Mouse (Mus musculus): ENCODE measurements around the gene Foxs1. TPM values are rescaled to one million over a fixed set of nuclear protein-coding genes. Genes with fewer than 3 reads are reported as not detected.
A peak's percentile ranks its signal among the peaks of the same experiment; 100 is the strongest.

Gene Foxs1
- polyA plus RNA-seq (2012) = not detected in 2 replicates

DNA sequence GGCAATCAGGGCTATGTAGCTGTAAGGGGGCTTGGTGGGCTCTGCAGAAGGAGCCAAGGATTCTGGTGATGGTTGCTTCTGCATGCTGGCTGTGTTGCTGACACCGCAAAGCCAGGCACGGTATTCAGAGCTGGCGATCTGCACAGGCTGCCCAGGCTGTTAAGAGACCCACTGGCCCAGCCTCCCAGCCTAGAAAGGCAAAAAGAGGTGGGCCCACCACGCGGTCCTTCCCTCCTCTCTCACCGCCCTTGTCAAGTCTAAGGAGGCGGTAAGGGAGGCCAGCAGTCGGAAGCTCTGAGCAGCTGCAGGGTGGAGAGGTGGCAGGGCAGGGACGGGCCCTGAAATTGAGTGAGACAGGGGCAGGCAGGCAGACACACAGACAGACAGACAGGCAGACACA is at the start of gene Foxs1:
Foxs1 (minus strand) TSS at position 161 of the 400 bp plus-strand sequence.
- TF ChIP-seq GATA1 (IDR thresholded peaks at IDR 0.05; ENCODE audit: low read length) = no peak
- TF ChIP-seq TAL1 (IDR thresholded peaks at IDR 0.05; ENCODE audit: low read length) = no peak
- no peak within 1 kb of the TSS for H3K4me3 ChIP-seq (replicated peaks)
- no peaks in the 10 kb centered on the region for H3K27me3 ChIP-seq (ENCODE audit: control insufficient read depth)
- no peaks in the 10 kb centered on the region for H3K9me3 ChIP-seq (ENCODE audit: control insufficient read depth, low read length)
- H3K36me3 ChIP-seq (ENCODE audit: control insufficient read depth) = no peaks in the 10 kb centered on the region
- H3K4me1 ChIP-seq (ENCODE audit: control insufficient read depth) = no peaks in the 10 kb centered on the region

DNA sequence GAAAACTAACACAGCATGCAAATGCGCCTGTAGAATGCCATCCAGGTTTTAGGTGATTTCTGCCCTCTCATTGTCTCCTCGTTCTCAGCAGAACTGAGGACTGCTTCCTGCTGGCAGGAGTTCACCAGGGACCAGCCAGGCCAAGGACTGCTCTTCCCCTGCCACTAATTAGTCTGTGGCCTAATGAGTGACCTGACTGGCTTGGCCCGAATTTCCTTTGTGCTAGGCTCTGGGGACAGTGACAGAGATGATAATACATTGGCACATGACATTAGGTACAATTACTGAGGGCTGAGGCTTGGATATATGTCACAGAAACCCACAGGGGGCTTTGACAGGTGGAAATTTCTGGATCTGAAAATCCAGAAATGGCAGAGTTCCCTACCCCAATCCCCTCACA is 44.0 kb upstream of the Foxs1 start:
- H3K9me3 ChIP-seq (ENCODE audit: control insufficient read depth, low read length) = no peaks in the 10 kb centered on the region
- no peak overlapping the region for H3K4me3 ChIP-seq (replicated peaks)
- no peaks in the 10 kb centered on the region for H3K36me3 ChIP-seq (ENCODE audit: control insufficient read depth)
- H3K27me3 ChIP-seq (ENCODE audit: control insufficient read depth) = no peaks in the 10 kb centered on the region
- no peak for TF ChIP-seq GATA1 (IDR thresholded peaks at IDR 0.05; ENCODE audit: low read length)
- no peak for TF ChIP-seq TAL1 (IDR thresholded peaks at IDR 0.05; ENCODE audit: low read length)
- no peaks in the 10 kb centered on the region for H3K4me1 ChIP-seq (ENCODE audit: control insufficient read depth)

DNA sequence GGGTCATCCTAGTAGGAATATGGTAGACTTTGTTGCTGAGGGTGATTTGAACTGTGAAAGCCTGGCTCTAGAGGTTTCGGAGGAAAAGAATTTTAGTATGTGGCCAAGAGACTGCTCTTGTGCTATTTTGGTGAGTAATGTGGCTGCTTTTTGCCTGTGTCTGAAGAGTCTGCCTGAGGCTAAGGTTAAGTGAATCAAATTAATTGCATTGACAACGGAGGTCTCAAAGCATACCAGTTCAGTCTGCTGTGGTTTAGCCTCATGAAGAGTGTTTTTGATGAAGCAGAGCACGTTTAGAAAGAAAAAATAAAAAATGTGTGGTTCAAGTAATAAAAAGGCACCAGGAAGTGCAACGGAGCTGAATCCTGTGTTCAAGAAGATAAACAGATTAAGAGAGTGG is 32.5 kb upstream of the Foxs1 start:
- Histone ChIP-seq H3K27me3 (ENCODE audit: control insufficient read depth) (peaks cover 26% of the 10 kb centered on the region), H3K4me1 (ENCODE audit: control insufficient read depth) (peaks cover 2% of the 10 kb centered on the region; the same call in 1 of the 2 replicates), H3K9me3 (ENCODE audit: control insufficient read depth, low read length) (no peaks in the 10 kb centered on the region), H3K4me3 (replicated peaks) (no peak overlapping the region), H3K36me3 (ENCODE audit: control insufficient read depth) (no peaks in the 10 kb centered on the region)
- TF ChIP-seq TAL1 (IDR thresholded peaks at IDR 0.05; ENCODE audit: low read length) (no peak), GATA1 (IDR thresholded peaks at IDR 0.05; ENCODE audit: low read length) (no peak)

DNA sequence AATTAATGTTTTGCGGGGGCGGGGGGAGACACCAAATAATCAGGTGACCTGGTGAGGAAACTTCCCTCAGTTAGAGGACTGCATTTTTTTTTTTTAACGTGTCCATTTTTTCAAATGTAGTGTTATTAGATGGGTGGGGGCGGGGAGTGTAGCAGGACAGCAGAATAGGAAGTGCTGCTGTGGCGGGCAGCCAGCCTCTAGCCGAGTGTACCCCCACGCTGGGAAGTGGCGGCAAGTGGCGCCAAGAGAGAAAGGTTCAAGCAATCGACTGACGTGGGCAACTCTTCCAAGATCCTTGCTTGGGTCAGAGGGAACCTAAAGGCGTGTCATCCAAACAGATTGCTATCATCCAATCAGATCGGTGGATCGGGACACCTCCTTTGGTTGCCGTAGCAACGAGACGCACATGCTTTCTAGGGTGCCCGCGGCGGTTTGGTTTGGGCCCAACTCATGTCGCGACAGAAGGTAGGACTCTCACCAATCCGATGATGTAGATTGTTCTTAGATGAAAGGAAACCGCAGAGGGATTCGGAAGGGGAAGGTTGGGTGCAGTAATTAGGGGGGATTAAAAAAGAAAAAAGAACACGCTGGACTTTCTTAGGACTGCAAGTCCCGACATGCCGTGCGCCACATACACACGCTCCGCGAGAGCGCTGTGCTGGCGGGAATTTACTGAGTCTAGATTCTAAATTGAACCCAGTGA is 29.2 kb upstream of the Foxs1 start, which contains the start of gene Ttll9:
Ttll9 (plus strand) TSS at position 395 of the 703 bp plus-strand sequence.
- Histone ChIP-seq H3K9me3 (ENCODE audit: control insufficient read depth, low read length) (no peaks in the 10 kb centered on the region), H3K4me1 (ENCODE audit: control insufficient read depth) (peaks cover 2% of the 10 kb centered on the region; the same call in 1 of the 2 replicates), H3K36me3 (ENCODE audit: control insufficient read depth) (no peaks in the 10 kb centered on the region), H3K27me3 (ENCODE audit: control insufficient read depth) (peaks cover 28% of the 10 kb centered on the region), H3K4me3 (replicated peaks) (peak within 1 kb of the TSS; percentile 35)
- TF ChIP-seq GATA1 (IDR thresholded peaks at IDR 0.05; ENCODE audit: low read length) (no peak), TAL1 (IDR thresholded peaks at IDR 0.05; ENCODE audit: low read length) (no peak)

DNA sequence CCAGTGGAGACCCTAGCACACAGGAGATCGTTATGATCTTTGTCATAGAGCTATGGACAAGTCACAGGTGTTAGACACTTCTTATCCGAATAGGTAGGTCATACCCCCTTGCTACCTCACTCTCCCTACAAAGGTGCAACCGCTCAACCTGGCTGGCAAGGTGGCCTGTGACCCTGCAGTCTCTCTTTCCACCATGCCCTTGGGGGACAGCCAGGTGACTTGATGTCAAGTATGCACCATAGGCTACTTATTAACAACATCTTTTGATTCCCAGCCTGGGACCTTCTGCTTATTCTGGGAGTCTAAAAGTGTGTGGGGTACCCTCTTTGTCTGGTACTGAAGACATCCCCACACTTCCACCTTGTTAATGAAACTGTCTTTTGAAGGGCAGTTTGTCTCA is 25.1 kb upstream of the Foxs1 start:
- Histone ChIP-seq H3K27me3 (ENCODE audit: control insufficient read depth) (peaks cover 38% of the 10 kb centered on the region), H3K4me1 (ENCODE audit: control insufficient read depth) (peaks cover 2% of the 10 kb centered on the region; the same call in 1 of the 2 replicates), H3K4me3 (replicated peaks) (no peak overlapping the region), H3K9me3 (ENCODE audit: control insufficient read depth, low read length) (no peaks in the 10 kb centered on the region), H3K36me3 (ENCODE audit: control insufficient read depth) (no peaks in the 10 kb centered on the region)
- TF ChIP-seq TAL1 (IDR thresholded peaks at IDR 0.05; ENCODE audit: low read length) = no peak
- no peak for TF ChIP-seq GATA1 (IDR thresholded peaks at IDR 0.05; ENCODE audit: low read length)

DNA sequence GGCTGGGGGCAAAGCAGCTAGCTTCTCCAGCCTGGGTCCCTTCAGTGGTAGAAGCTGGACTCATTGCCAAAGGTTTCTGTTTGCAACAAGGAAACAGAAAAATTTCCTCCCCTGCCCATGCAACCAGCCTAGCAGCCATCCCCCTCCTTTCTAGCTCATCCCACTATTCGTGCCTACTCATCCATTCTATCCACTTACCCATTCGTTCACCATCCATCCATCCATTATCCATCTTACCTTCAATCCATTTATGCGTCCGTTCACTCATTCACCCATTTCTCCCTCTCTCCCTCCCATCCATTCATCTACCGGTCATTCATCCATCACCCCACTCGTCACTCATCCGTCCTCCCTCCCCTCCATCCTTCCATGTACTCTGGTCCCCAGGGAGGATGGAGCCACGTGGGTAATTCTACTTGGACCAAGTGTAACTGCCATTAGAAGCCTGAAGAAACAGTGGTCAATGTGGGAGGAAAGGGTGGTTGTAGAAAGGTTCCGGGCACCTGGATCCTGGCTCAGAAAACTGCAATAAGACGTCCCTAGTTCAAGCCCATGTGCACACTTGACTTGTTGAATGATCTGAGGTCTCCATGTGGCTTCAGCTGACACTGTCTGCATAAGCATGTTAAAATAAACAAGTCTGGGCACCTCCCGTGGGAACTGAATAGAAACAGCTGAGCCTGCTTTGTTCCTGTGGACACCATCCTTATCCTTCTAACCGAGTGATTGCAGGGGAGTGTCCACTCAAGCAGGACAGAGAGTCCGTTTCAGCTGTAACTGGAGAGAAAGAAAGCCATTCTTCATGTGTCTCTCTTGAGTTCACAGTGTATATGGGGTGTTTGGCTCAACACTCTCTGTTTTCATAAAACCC is 19.1 kb upstream of the Foxs1 start:
- no peaks in the 10 kb centered on the region for H3K9me3 ChIP-seq (ENCODE audit: control insufficient read depth, low read length)
- no peak overlapping the region for H3K4me3 ChIP-seq (replicated peaks)
- peaks cover 64% of the 10 kb centered on the region for H3K27me3 ChIP-seq (ENCODE audit: control insufficient read depth)
- TF ChIP-seq GATA1 (IDR thresholded peaks at IDR 0.05; ENCODE audit: low read length) = no peak
- TF ChIP-seq TAL1 (IDR thresholded peaks at IDR 0.05; ENCODE audit: low read length) = no peak
- no peaks in the 10 kb centered on the region for H3K4me1 ChIP-seq (ENCODE audit: control insufficient read depth)
- no peaks in the 10 kb centered on the region for H3K36me3 ChIP-seq (ENCODE audit: control insufficient read depth)

DNA sequence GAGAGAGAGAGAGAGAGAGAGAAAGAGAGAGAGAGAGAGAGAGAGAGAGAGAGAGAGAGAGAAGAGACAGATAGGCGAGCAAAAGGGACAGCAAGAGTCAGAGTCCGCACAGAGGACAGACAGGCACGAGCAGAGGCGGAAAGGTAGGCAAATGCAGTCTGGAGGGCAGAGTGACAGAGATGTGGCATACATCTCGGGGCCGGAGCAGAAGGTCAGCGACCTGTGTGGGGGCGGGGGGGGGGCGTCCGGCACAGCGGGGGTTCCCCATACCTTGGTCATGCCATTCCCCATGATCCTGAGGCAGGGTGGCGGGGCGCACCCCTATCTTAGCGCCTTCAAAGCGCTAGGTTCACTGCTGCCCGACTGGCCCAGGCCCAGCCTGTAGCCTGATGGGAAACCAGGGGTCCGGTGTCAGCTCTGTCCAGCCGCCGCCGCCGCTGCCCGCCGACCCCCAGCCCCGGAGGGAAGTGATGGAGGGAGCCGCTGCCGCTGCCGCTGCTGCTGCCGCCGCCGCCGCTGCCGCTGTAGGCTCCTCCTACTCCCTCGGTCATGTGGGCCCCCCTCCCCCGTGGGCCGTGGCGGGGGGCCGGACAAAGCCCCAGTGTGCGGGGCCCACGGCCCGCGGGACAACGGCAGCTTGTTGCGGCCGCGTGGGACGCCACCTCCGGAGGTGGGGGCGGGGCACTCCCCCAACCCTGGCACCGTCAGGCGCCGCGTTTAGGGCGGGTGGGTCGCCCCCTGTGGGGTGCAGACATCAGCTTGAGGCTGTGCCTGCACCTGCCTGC is 18.2 kb upstream of the Foxs1 start, which contains the start of gene Dusp15:
Dusp15 (minus strand) TSS at position 634 of the 785 bp plus-strand sequence.
- Histone ChIP-seq H3K4me1 (ENCODE audit: control insufficient read depth) (no peaks in the 10 kb centered on the region), H3K36me3 (ENCODE audit: control insufficient read depth) (no peaks in the 10 kb centered on the region), H3K4me3 (replicated peaks) (no peak within 1 kb of the TSS), H3K9me3 (ENCODE audit: control insufficient read depth, low read length) (no peaks in the 10 kb centered on the region), H3K27me3 (ENCODE audit: control insufficient read depth) (peaks cover 64% of the 10 kb centered on the region)
- no peak for TF ChIP-seq GATA1 (IDR thresholded peaks at IDR 0.05; ENCODE audit: low read length)
- no peak for TF ChIP-seq TAL1 (IDR thresholded peaks at IDR 0.05; ENCODE audit: low read length)

DNA sequence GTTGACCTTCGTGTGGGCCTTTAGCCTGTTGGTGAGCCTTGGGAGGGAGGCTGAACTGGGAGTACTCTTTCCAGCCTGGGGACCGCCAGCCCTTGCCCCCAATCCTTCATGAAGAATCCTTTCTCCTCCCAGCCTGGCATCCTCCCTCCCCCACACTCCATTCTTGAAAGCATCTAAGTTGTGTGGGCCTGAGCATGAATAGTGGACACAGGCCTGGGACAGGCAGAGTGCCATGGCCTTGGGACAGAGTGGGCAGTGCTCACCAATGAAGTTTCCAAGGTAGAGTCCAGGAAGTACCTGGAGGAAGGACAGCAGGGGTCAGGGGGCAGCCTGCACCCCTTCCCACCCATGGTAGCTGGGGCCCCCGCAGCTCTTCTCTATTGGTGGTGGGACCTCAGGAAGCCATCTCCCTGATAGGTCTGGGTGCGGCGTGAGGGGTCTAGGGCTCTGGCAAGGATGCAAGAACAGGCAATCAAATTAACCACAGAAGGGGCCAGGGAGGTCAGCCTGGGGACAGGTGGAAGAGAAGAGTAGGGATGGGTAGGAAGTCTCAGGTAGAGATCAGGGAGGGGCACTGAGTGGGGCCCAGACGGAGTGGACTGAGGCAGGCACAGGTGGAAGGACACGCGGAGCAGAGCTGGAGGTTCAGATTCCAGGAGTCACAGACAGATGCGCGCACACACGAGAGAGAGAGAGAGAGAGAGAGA is 17.5 kb upstream of the Foxs1 start:
- Histone ChIP-seq H3K27me3 (ENCODE audit: control insufficient read depth) (peaks cover 72% of the 10 kb centered on the region), H3K4me1 (ENCODE audit: control insufficient read depth) (no peaks in the 10 kb centered on the region), H3K4me3 (replicated peaks) (no peak overlapping the region), H3K36me3 (ENCODE audit: control insufficient read depth) (no peaks in the 10 kb centered on the region), H3K9me3 (ENCODE audit: control insufficient read depth, low read length) (no peaks in the 10 kb centered on the region)
- no peak for TF ChIP-seq GATA1 (IDR thresholded peaks at IDR 0.05; ENCODE audit: low read length)
- no peak for TF ChIP-seq TAL1 (IDR thresholded peaks at IDR 0.05; ENCODE audit: low read length)
